In genomic region chr12:25232358-25233026, GRCm38 (mm10) we compare ENCODE assay signal across 14 mouse cellular contexts.
DNase-seq lines count a peak whose midpoint lies in the region; ATAC-seq and TF ChIP-seq lines count a peak whose summit lies in the region.
"Had no signal": no experiment of that assay in that cellular context is flagged by ENCODE, and none has a peak within 500 bp of the region (broad histone marks: within the 10 kb centered on the region; RNA-seq: fewer than 3 reads in every experiment).

No protein-coding gene starts in this region.

- no peak overlapping the region for H3K4me3 ChIP-seq in heart, embryonic 10.5 days
- H3K4me3 ChIP-seq in liver, embryonic 13.5 days (replicated peaks), result no peak overlapping the region
- no peak overlapping the region for H3K4me3 ChIP-seq in heart, postnatal 0 days (ENCODE audit: low read depth, low read length)
- H3K4me3 ChIP-seq in stomach, embryonic 15.5 days (replicated peaks), result no peak overlapping the region
- H3K4me3 ChIP-seq: embryonic facial prominence, embryonic 13.5 days; forebrain, embryonic 12.5 days; layer of hippocampus, adult 2 months had no signal

- ATAC-seq in liver, embryonic 13.5 days (ENCODE audit: low read depth), result 0 out of 2 replicates have a peak, but pooled peaks have one; percentile 31
- peak; percentile 59 for ATAC-seq in heart, postnatal 0 days (ENCODE audit: insufficient read depth, low read depth)
- ATAC-seq in stomach, embryonic 15.5 days (ENCODE audit: insufficient read depth, low FRiP score, low read depth), result peak; percentile 35; the same call in 1 of the 2 replicates

- H3K36me3 ChIP-seq in heart, embryonic 10.5 days, result no peaks in the 10 kb centered on the region
- no peaks in the 10 kb centered on the region for H3K36me3 ChIP-seq in liver, embryonic 13.5 days
- no peaks in the 10 kb centered on the region for H3K36me3 ChIP-seq in heart, postnatal 0 days (replicated peaks; ENCODE audit: control insufficient read depth, insufficient read depth, low read length)
- H3K36me3 ChIP-seq in stomach, embryonic 15.5 days, result no peaks in the 10 kb centered on the region
- H3K36me3 ChIP-seq: embryonic facial prominence, embryonic 13.5 days; forebrain, embryonic 12.5 days; G1E had no signal

- intact Hi-C loops in heart, postnatal 14 days (cut with DNase I), result no loop called here

- H3K27me3 ChIP-seq in heart, embryonic 10.5 days (ENCODE audit: insufficient read depth, poor library complexity, severe bottlenecking), result no peaks in the 10 kb centered on the region
- H3K27me3 ChIP-seq in liver, embryonic 13.5 days, result no peaks in the 10 kb centered on the region
- H3K27me3 ChIP-seq in heart, postnatal 0 days (ENCODE audit: control insufficient read depth, insufficient read depth, low read length), result no peaks in the 10 kb centered on the region
- no peaks in the 10 kb centered on the region for H3K27me3 ChIP-seq in stomach, embryonic 15.5 days (replicated peaks)
- H3K27me3 ChIP-seq: forebrain, embryonic 12.5 days had no signal

- peaks cover 20% of the 10 kb centered on the region for H3K4me1 ChIP-seq in heart, embryonic 10.5 days
- peaks cover 10% of the 10 kb centered on the region for H3K4me1 ChIP-seq in liver, embryonic 13.5 days (replicated peaks)
- H3K4me1 ChIP-seq in heart, postnatal 0 days (ENCODE audit: control insufficient read depth, insufficient read depth), result peaks cover 22% of the 10 kb centered on the region
- H3K4me1 ChIP-seq in stomach, embryonic 15.5 days, result peaks cover 14% of the 10 kb centered on the region
- H3K4me1 ChIP-seq: forebrain, embryonic 12.5 days had no signal

- H3K9ac ChIP-seq in liver, embryonic 13.5 days, result no peak overlapping the region
- no peak overlapping the region for H3K9ac ChIP-seq in heart, postnatal 0 days (replicated peaks; ENCODE audit: low read depth, low read length)
- no peak overlapping the region for H3K9ac ChIP-seq in stomach, embryonic 15.5 days
- H3K9ac ChIP-seq: embryonic facial prominence, embryonic 13.5 days; forebrain, embryonic 12.5 days had no signal

- no peak for TF ChIP-seq EP300 in heart, postnatal 0 days (IDR thresholded peaks at IDR 0.05; ENCODE audit: low read depth)

- peak overlapping the region; percentile 53 for H3K27ac ChIP-seq in heart, embryonic 10.5 days
- H3K27ac ChIP-seq in liver, embryonic 13.5 days, result no peak overlapping the region
- peak overlapping the region; percentile 13 for H3K27ac ChIP-seq in heart, postnatal 0 days (ENCODE audit: low read depth)
- no peak overlapping the region for H3K27ac ChIP-seq in stomach, embryonic 15.5 days
- H3K27ac ChIP-seq: embryonic facial prominence, embryonic 13.5 days; forebrain, embryonic 12.5 days; layer of hippocampus, adult 2 months; macrophage had no signal

- DNase-seq in heart, embryonic 10.5 days (ENCODE audit: low spot score), result no peak
- DNase-seq in heart, postnatal 14 days, result no peak
- DNase-seq in liver, embryonic 13.5 days, result no peak
- no peak for DNase-seq in liver
- DNase-seq in heart, postnatal 0 days (ENCODE audit: low spot score), result peak; percentile 24
- no peak for DNase-seq in layer of hippocampus, adult 8-10 months (ENCODE audit: low spot score in 2 of 2)
- DNase-seq: cerebellum, postnatal 36 days; right cerebral cortex, adult 18-20 months had no signal

- TF ChIP-seq CTCF in heart, postnatal 0 days (IDR thresholded peaks at IDR 0.05; ENCODE audit: low read depth), result no peak

- no peak overlapping the region for H3K4me2 ChIP-seq in liver, embryonic 13.5 days
- no peak overlapping the region for H3K4me2 ChIP-seq in heart, postnatal 0 days (ENCODE audit: low read depth, low read length)
- no peak overlapping the region for H3K4me2 ChIP-seq in stomach, embryonic 15.5 days
- H3K4me2 ChIP-seq: embryonic facial prominence, embryonic 13.5 days; forebrain, embryonic 12.5 days had no signal

- H3K9me3 ChIP-seq in heart, embryonic 10.5 days, result no peaks in the 10 kb centered on the region
- no peaks in the 10 kb centered on the region for H3K9me3 ChIP-seq in liver, embryonic 13.5 days (replicated peaks)
- no peaks in the 10 kb centered on the region for H3K9me3 ChIP-seq in heart, postnatal 0 days (replicated peaks; ENCODE audit: control insufficient read depth, low read length)
- no peaks in the 10 kb centered on the region for H3K9me3 ChIP-seq in stomach, embryonic 15.5 days
- H3K9me3 ChIP-seq: embryonic facial prominence, embryonic 13.5 days; forebrain, embryonic 12.5 days had no signal

- WGBS in heart, embryonic 10.5 days, result 67% methylated on average over 5 of the region's 5 CpGs
- WGBS in liver, embryonic 13.5 days (ENCODE audit: insufficient replicate concordance), result 50% methylated on average over 5 of the region's 5 CpGs
- WGBS in heart, postnatal 0 days, result 46% methylated on average over 5 of the region's 5 CpGs
- WGBS in stomach, embryonic 15.5 days, result 73% methylated on average over 5 of the region's 5 CpGs

Comparison
In these comparisons a context has a peak if more than half of its experiments do, and no peak if none do; other contexts are left out.
1. H3K27ac ChIP-seq: peak in heart, embryonic 10.5 days (single experiment) and heart, postnatal 0 days (single experiment); none in liver, embryonic 13.5 days (single experiment) and stomach, embryonic 15.5 days (single experiment).
2. Peak in every context shown above with its lines, with median percentiles within 50 percentile points of each other: ATAC-seq.